Mouse (Mus musculus) layer of hippocampus, adult 2 months (tissue): ENCODE data around the gene Mitf. TPM values are rescaled to one million over a fixed set of nuclear protein-coding genes. Genes with fewer than 3 reads are reported as not detected.
A peak's percentile ranks its signal among the peaks of the same experiment; 100 is the strongest.

ENCODE experiments used
- DNase-seq, 2 experiments: peaks; one replicate each; pipeline ENCODE4 v3.0.0; 2022; ENCODE audit warnings: low spot score in 2 of 2
- H3K27ac ChIP-seq: fragments of 200-600 bp; 2 replicates; pipeline ENCODE4 v1.8.1; 2022
- H3K4me3 ChIP-seq: fragments of 200-600 bp; 2 replicates; pipeline ENCODE4 v1.8.1; 2022; ENCODE audit warnings: mild to moderate bottlenecking
- CTCF ChIP-seq: fragments of 200-600 bp; conservative IDR thresholded peaks from 2 replicates; pipeline ENCODE4 v1.8.1; 2022; ENCODE audit warnings: antibody characterized with exemption, mild to moderate bottlenecking, moderate library complexity
- total RNA-seq, 2 experiments: library from RNA; stranded (reverse); gene quantifications; 2 replicates each; pipeline ENCODE4 v1.2.3; 2021

Mitf gene
- total RNA-seq, 2 experiments from 2014 or later = 7.2 to 7.9 TPM

DNA sequence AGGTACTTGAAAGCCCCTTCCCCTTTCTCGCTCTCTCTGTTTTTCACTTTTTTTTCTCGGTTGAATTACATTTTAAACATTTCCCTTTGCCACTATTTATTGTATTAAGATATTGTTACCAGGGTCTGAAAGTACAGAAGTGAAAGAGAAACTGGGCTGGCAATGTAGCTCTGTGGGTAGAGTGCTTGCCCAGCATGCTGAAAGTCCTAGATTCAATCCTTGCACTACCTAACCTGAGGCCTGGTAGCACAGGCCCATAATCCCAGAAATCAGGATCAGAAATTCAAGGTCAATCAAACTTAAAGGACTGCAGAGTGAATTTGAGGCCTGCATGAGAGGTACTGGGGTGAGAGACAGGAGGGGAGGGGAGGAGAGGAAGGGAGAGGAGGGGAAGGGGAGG lies 242.7 kb downstream of the Mitf start:
- H3K4me3 ChIP-seq = no peak overlapping the region
- no peak for DNase-seq
- no peak for TF ChIP-seq CTCF
- peak overlapping the region; percentile 37; the same call in 1 of the 2 replicates for H3K27ac ChIP-seq

DNA sequence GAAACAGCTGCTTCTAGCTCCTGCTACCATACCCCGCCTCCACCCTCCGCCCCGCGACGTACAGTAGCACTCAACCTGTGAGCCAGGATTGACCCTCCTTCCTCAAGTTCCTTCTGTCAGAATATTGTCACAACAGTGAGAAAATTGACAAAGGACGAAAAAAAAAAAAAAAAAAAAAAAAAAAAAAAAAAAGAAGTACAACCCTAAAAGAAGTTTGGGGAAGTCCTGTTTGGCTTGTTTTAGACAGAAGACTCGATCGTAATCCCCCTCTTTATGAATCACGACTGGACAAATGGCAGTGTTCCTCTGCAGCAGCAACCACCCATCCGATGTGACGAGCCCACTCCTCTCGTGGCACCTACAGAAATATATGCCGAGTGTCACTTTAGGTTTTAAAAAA lies 255.0 kb downstream of the Mitf start:
- Histone ChIP-seq H3K27ac (no peak overlapping the region), H3K4me3 (no peak overlapping the region)
- no peak for DNase-seq
- TF ChIP-seq CTCF = no peak

DNA sequence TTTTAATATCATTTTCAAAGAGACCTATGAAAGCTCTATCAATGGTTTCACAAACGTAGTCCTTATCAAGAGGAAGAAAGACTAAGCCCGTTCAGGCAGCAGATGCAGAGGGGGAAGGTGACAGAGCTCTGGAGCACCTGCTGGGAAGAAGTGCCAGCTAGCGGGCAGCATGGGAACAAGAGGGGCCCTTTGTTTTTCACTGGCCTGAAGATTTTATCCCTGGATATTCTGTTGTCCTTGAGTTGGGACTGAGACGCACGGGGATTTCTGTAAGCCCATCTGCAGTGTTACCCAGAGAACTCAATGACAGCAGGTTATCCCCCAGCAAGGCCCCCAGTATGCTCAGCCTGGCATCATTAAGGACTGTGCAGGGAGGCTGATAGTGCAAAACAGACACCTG lies 258.1 kb downstream of the Mitf start:
- no peak for DNase-seq
- H3K27ac ChIP-seq = no peak overlapping the region
- TF ChIP-seq CTCF = no peak
- H3K4me3 ChIP-seq = no peak overlapping the region

DNA sequence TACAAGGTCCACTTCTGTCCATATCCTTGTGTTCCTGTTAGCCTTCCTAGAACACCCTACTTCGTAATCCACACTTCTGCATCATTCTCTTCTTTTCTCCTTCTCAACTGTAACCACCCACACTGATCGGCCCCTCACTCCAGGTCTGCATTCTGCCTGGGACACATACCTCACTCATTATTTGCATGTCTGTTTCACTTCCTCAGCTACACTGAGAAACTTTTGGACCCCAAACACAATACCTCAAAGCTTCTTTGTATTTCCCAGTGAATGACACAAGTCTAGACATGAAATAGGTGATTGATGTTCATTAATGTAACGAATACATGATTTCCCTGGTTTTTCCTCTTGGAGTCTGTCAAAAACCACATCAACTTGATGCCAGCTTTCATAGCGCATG lies 259.6 kb downstream of the Mitf start:
- Histone ChIP-seq H3K27ac (no peak overlapping the region), H3K4me3 (no peak overlapping the region)
- TF ChIP-seq CTCF = no peak
- DNase-seq = no peak

Other genes starting within 250 kb of the Mitf start
- gene Frmd4b, start 189.5 kb upstream of the Mitf start, total RNA-seq = 10 to 100 TPM; 28.0 to 32.5 TPM